Mouse (Mus musculus) kidney, embryonic 15.5 days (tissue): ENCODE data around the gene Plpp7. TPM values are rescaled to one million over a fixed set of nuclear protein-coding genes. Genes with fewer than 3 reads are reported as not detected.

Source experiments
- ATAC-seq: fragments of 200-750 bp; cut with Nextera tagmentation; replicated peaks from 2 replicates; pipeline ENCODE4 v1.8.0; 2017; ENCODE audit warnings: moderate TSS enrichment; ENCODE audit not compliant: low FRiP score
- H3K27ac ChIP-seq: fragments of 300-500 bp; sonication (generic); 2 replicates; pipeline ENCODE4 v1.5.1; 2015; ENCODE audit warnings: mild to moderate bottlenecking, inconsistent platforms
- H3K27me3 ChIP-seq: fragments of 300-500 bp; sonication (generic); 2 replicates; pipeline ENCODE4 v1.6.1; 2015; ENCODE audit warnings: inconsistent platforms
- H3K36me3 ChIP-seq: fragments of 300-500 bp; sonication (generic); 2 replicates; pipeline ENCODE4 v1.6.1; 2015; ENCODE audit warnings: inconsistent platforms
- H3K4me1 ChIP-seq: fragments of 300-500 bp; sonication (generic); 2 replicates; pipeline ENCODE4 v1.6.1; 2015; ENCODE audit warnings: inconsistent platforms
- H3K4me2 ChIP-seq: fragments of 300-500 bp; sonication (generic); 2 replicates; pipeline ENCODE4 v1.6.1; 2015; ENCODE audit warnings: moderate library complexity, mild to moderate bottlenecking, inconsistent platforms
- H3K4me3 ChIP-seq: fragments of 300-500 bp; sonication (generic); replicated peaks from 2 replicates; pipeline ENCODE4 v1.5.1; 2015; ENCODE audit warnings: mild to moderate bottlenecking, inconsistent platforms
- H3K9ac ChIP-seq: fragments of 300-500 bp; sonication (generic); 2 replicates; pipeline ENCODE4 v1.6.1; 2015; ENCODE audit warnings: mild to moderate bottlenecking, inconsistent platforms
- H3K9me3 ChIP-seq: fragments of 300-500 bp; sonication (generic); replicated peaks from 2 replicates; pipeline ENCODE4 v1.6.1; 2016; ENCODE audit warnings: inconsistent platforms
- WGBS: fragments of 180-500 bp; shearing (Covaris S2); methylation state at CpG from one replicate; pipeline ENCODE4 v1.1.7; 2015; ENCODE audit warnings: mixed read lengths; 5-methylcytosine and 5-hydroxymethylcytosine counted together
- polyA plus RNA-seq: library from polyadenylated mRNA; unstranded; fragments of >200 nt; fragmentation: Nextera tagmentation; extraction: Ambion mirVana; gene quantifications from 2 replicates; pipeline ENCODE4 v1.2.1, GENCODE M21; 2015

Plpp7 gene
- polyA plus RNA-seq, 1 experiment from 2014 or later: 7.1 TPM

DNA sequence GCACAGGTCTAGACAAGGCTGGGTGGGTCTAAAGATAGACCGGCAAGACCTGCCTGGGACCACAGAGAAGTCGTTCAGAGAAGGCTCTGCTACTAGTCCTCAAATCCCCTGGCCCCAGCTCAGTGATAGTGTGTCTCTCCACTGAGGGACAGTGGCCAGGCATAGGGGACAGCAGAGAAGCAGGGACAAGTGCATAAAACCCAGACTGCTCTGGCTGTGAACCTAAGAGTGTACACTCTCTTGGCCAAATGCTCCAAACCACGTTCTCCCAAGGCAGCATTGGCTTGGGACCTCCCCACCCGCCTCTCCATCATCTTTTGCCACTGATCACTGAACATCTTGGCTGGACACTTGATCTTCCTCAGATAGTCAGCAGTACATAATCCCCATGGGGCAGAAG is 7.7 kb upstream of the Plpp7 start:
- H3K27me3 ChIP-seq: peaks cover 94% of the 10 kb centered on the region
- no peak overlapping the region for H3K27ac ChIP-seq
- peaks cover 32% of the 10 kb centered on the region for H3K4me1 ChIP-seq
- 50% methylated on average over 4 of the region's 4 CpGs for WGBS
- H3K9ac ChIP-seq: no peak overlapping the region
- no peak overlapping the region for H3K4me2 ChIP-seq
- no peak overlapping the region for H3K4me3 ChIP-seq
- no peaks in the 10 kb centered on the region for H3K36me3 ChIP-seq
- ATAC-seq: no peak
- H3K9me3 ChIP-seq: no peaks in the 10 kb centered on the region

DNA sequence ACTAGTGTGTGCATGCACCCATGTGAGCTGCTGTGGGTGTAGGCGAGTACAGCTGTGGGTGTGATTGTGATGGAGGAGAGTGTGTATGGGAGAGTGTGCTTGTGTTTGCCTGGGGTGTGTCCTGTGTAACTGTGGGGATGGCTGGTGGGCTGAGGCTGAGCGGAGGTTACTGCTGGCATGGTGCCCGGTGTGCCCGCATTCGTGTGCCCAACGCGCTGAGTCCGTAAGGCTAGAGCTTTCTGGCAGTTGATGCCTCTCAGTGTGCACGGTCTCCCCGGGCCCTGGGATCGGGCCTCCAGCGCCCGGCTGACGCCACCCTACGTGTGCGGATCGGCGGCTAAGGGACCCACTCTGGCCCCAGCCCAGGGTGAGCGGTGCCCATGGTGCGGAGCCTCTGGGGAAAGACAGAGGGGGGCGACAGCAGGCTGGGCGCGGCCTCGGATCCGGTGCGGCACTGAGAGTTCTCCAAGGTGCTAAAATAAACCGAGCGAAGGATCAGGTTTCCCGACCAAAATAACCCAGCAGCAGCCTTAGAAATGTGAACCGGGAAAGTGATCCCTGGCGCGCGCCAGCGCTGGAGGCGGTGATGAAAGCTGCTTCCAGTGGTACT is 6.9 kb upstream of the Plpp7 start:
- no peak overlapping the region for H3K27ac ChIP-seq
- H3K36me3 ChIP-seq: no peaks in the 10 kb centered on the region
- ATAC-seq: peak; percentile 56; the same call in 1 of the 2 replicates
- 4% methylated on average over 35 of the region's 35 CpGs for WGBS
- peaks cover 86% of the 10 kb centered on the region for H3K27me3 ChIP-seq
- no peak overlapping the region for H3K9ac ChIP-seq
- peak overlapping the region; percentile 29 for H3K4me3 ChIP-seq
- peak overlapping the region; percentile 58 for H3K4me2 ChIP-seq
- H3K9me3 ChIP-seq: no peaks in the 10 kb centered on the region
- peaks cover 24% of the 10 kb centered on the region for H3K4me1 ChIP-seq

DNA sequence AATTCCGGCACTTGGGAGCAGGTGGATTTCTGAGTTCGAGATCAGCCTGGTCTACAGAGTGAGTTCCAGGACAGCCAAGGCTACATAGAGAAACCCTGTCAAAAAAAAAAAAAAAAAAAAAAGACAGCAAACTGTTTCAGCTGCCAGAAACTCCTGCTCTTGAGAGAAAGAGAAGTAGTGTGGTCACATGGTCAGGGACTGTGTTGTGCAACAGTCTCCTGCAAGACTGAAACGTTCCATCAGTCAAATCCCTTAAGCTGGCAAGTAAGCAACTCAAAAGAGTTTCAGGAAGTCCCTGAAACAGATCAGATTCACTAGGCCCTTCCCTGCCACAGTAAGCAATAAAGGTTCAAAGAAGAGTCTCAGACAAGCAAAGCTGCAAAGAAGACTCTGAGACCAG is 5.7 kb upstream of the Plpp7 start:
- H3K27ac ChIP-seq: no peak overlapping the region
- peaks cover 13% of the 10 kb centered on the region for H3K4me1 ChIP-seq
- no peaks in the 10 kb centered on the region for H3K9me3 ChIP-seq
- no peak overlapping the region for H3K9ac ChIP-seq
- H3K36me3 ChIP-seq: no peaks in the 10 kb centered on the region
- WGBS: 70% methylated on average over 3 of the region's 3 CpGs
- peaks cover 77% of the 10 kb centered on the region for H3K27me3 ChIP-seq
- no peak for ATAC-seq
- no peak overlapping the region for H3K4me2 ChIP-seq
- H3K4me3 ChIP-seq: no peak overlapping the region

DNA sequence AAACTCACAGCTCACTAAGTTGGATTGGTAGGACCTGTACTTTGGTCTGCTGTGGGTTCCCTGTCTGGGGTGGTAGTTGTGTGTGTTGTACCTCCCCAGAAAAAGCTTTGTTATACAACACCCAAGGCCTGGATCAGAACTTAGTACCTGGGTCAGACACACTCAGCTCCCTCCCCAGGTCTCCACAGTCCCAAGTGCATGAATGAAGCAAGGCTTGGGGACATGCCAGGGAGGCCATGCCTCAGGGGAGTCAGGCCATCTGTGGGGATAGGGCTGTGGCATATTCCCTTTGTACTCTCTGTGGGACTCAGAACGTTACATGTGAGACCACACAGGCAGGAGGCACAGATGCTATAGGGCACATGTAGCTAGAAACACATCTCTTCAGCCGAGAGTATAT is 5.2 kb upstream of the Plpp7 start:
- H3K9me3 ChIP-seq: no peaks in the 10 kb centered on the region
- H3K27me3 ChIP-seq: peaks cover 72% of the 10 kb centered on the region
- H3K4me2 ChIP-seq: no peak overlapping the region
- 79% methylated on average over 2 of the region's 2 CpGs for WGBS
- no peak overlapping the region for H3K9ac ChIP-seq
- H3K36me3 ChIP-seq: no peaks in the 10 kb centered on the region
- ATAC-seq: no peak
- no peak overlapping the region for H3K4me3 ChIP-seq
- no peak overlapping the region for H3K27ac ChIP-seq
- peaks cover 13% of the 10 kb centered on the region for H3K4me1 ChIP-seq

DNA sequence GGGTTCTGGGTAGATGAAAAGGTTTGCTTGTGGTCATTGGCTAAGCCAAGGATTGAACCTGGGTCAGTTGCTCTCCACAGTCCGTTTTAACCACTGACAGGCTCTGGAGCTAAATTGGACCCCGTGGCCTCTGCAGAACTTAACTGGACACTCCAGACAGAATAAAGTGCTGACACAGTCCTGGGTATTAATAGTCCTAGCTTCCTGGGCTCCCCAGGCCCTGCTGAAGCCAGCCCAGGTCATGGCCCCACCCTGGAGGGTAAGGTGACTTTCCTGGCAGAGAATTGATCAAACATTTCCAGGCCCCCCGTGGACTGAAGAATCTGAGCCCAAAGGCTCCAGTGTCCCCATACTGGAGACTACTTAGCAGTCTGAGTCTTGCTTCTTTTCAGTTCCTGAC is 3.4 kb upstream of the Plpp7 start:
- Histone ChIP-seq H3K27ac (no peak overlapping the region), H3K4me1 (peaks cover 24% of the 10 kb centered on the region), H3K9ac (no peak overlapping the region), H3K9me3 (no peaks in the 10 kb centered on the region), H3K4me2 (no peak overlapping the region), H3K4me3 (no peak overlapping the region), H3K36me3 (no peaks in the 10 kb centered on the region), H3K27me3 (peaks cover 53% of the 10 kb centered on the region)
- 74% methylated on average over 3 of the region's 3 CpGs for WGBS
- no peak for ATAC-seq

DNA sequence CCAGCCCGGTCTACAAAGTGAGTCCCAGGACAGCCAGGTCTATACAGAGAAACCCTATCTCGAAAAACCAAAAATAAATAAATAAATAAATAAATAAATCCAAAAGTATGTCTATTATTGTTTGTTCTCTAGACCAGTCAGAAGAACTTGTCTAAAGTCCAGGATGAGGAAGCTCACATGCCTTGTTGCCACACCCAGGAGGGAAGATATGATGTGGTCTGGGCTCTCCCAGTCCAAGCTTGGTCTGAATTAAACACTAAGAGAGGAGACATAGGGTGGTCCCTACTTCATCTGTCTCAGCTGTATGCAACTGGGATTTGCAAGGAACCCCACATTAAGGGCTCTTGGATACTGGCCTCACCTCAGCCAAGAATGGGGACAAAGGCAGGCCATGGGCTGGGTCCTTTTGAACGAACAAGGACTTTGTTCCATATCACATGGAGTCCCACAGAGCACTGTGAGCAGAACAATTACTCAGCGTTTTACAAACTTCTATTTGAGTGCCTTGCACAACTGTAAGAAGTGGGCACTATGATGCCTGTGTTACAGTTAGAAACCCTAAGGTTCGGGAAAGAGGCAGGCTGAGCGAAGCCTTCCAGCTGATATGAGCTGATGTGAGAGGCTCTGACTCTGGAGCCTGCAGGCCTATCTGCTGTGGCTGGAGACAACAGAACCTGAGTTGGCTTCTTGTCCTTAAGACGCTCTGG is 1.2 kb upstream of the Plpp7 start:
- 89% methylated on average over 7 of the region's 7 CpGs for WGBS
- Histone ChIP-seq H3K9me3 (no peaks in the 10 kb centered on the region), H3K4me3 (no peak overlapping the region), H3K4me2 (no peak overlapping the region), H3K9ac (no peak overlapping the region), H3K27ac (no peak overlapping the region), H3K36me3 (no peaks in the 10 kb centered on the region), H3K4me1 (peaks cover 13% of the 10 kb centered on the region), H3K27me3 (peaks cover 31% of the 10 kb centered on the region)
- no peak for ATAC-seq

DNA sequence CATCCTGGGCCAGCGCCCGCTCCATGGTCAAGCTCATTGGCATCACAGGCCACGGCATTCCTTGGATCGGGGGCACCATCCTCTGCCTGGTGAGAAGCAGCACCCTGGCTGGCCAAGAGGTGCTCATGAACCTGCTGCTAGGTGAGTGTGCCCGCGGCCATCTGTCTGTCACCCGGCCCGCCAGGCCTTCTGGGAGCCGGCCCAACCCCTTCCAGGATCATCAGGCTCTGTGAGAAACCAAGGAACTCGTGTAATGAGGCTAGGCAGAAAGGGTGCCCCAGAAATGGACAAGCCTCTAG is 743 bp downstream of the Plpp7 start:
- Histone ChIP-seq H3K9me3 (no peaks in the 10 kb centered on the region), H3K9ac (peak overlapping the region; percentile 42), H3K4me1 (peaks cover 11% of the 10 kb centered on the region), H3K27ac (no peak overlapping the region), H3K4me2 (peak overlapping the region; percentile 57), H3K36me3 (no peaks in the 10 kb centered on the region), H3K27me3 (peaks cover 12% of the 10 kb centered on the region), H3K4me3 (peak overlapping the region; percentile 42)
- ATAC-seq: 0 out of 2 replicates have a peak, but pooled peaks have one; percentile 33
- WGBS: 81% methylated on average over 10 of the region's 10 CpGs

DNA sequence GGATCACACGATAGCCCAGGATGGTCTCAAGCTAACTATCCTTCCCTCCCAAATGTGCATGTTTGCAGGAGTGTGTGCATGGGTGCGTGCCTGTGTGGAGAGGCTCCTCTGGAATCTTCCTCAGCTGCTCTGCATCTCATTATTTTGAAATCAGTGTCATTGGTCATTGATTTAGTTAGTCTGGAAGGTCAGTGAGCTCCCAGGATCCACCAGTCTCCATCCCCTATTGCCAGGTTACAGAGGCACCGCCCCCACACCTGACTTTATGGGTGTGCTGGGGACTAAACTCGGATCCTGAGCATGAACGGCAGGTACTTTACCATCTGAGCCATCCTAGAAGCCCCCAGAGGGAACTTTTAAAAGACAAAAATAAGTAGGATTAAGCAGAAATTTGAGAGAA is 7.6 kb downstream of the Plpp7 start:
- peaks cover 13% of the 10 kb centered on the region for H3K4me1 ChIP-seq
- no peaks in the 10 kb centered on the region for H3K36me3 ChIP-seq
- no peaks in the 10 kb centered on the region for H3K27me3 ChIP-seq
- WGBS: 43% methylated on average over 5 of the region's 5 CpGs
- no peaks in the 10 kb centered on the region for H3K9me3 ChIP-seq
- no peak overlapping the region for H3K9ac ChIP-seq
- peak overlapping the region; percentile 18 for H3K4me3 ChIP-seq
- ATAC-seq: no peak
- H3K27ac ChIP-seq: no peak overlapping the region
- H3K4me2 ChIP-seq: peak overlapping the region; percentile 33

DNA sequence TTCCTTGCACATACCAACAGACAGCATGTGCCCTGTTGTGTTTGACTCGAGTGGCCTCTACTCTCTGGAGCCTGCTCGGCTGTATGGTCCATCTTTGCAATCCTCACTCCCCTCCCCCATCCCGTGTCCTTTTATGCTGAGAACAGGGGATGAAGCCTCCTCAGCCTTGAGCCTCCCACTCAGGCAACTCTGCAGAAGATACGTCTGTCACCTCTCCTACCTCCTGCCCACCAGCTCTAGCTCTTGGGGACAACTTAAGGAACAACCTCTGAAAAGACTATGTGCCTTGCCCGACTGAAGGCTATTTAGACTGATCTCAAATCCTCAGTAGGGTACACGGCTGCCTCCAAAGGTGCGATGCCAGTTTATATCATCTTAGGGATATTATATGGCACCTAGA is 8.2 kb downstream of the Plpp7 start:
- ATAC-seq: no peak
- Histone ChIP-seq H3K4me2 (peak overlapping the region; percentile 33), H3K4me1 (peaks cover 13% of the 10 kb centered on the region), H3K27ac (no peak overlapping the region), H3K36me3 (no peaks in the 10 kb centered on the region), H3K27me3 (no peaks in the 10 kb centered on the region), H3K9ac (no peak overlapping the region), H3K4me3 (peak overlapping the region; percentile 18), H3K9me3 (no peaks in the 10 kb centered on the region)
- 77% methylated on average over 7 of the region's 7 CpGs for WGBS

DNA sequence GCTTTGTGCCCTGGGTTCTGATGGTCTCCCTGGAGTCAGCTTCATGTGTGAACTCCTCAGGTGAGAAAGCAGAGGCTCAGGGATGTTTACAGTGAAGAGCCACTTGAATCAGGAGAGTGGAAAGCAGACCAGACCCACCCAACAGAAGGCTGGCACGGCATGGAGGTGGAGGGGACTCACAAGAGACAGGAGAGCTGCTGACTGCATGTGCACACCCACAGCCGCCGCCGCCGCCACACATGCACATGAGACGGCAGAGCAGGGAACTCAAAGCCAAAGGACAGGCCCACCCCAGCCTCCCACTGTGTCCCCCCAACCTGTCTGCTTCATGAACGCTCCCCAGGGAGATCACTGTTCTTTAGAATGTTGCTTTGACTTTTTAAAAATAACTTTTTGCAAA is 8.8 kb downstream of the Plpp7 start:
- no peak for ATAC-seq
- Histone ChIP-seq H3K9ac (no peak overlapping the region), H3K4me3 (no peak overlapping the region), H3K9me3 (no peaks in the 10 kb centered on the region), H3K4me1 (peaks cover 13% of the 10 kb centered on the region), H3K4me2 (no peak overlapping the region), H3K27me3 (no peaks in the 10 kb centered on the region), H3K36me3 (no peaks in the 10 kb centered on the region), H3K27ac (no peak overlapping the region)
- 75% methylated on average over 7 of the region's 7 CpGs for WGBS

DNA sequence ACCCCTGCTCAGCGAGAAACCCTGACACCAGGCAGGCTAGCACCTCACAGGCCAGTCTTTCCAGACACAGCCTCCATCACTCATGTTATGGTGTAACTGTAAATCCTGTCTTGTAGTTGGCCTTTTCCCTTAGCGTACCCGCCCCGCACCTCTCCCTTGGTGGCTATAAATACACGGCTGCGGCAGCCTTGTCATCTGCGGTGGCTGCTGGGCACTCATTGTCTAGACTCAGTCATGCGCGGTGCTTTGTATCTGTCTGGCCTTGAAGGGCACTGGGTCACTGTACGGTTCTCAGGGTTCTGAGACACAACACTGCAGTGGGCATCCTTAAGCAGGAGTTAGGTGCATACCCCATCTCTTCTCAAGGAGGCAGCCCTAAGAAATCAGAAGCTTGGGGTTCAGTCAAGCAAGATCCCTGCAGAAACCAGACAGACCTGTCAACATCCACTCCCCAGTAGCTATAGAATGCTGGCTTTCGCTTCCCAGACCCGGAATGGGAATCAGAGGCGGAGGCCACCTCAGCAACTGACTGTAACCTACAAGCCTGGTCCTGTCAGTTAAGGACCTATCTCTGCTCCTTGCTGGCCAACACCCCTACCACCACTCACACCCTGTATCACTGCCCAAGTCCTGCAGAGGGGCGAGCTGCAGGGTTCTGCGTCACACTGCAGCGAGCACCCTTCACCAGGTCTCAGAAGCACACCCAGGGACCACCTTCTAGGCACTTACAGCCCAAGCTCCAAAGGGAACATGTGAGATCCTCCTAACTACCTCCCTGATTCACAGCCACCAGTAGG is 10.0 kb downstream of the Plpp7 start:
- Histone ChIP-seq H3K9me3 (no peaks in the 10 kb centered on the region), H3K27me3 (no peaks in the 10 kb centered on the region), H3K4me2 (no peak overlapping the region), H3K27ac (no peak overlapping the region), H3K36me3 (no peaks in the 10 kb centered on the region), H3K9ac (no peak overlapping the region), H3K4me1 (peaks cover 13% of the 10 kb centered on the region), H3K4me3 (no peak overlapping the region)
- no peak for ATAC-seq
- WGBS: 51% methylated on average over 16 of the region's 16 CpGs

DNA sequence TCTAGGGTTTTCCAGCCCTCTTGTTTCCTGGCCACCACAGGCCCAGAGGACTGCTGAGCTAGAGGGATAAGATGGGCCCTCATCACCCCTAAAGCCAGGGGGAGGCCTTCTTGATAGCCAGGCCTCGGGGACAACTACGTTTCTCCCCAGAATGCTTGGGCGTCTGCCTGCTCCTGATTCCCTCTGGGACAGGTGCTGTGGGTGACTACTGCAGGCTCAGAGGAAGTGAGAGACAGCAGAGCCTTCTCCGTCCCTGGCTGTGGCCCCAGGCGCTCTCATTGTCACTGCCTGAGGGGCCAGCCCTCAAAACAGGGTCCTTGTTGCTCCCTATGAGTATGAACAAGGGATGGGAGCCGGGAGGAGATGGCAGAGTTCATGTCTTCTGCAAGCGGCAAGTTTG is 10.6 kb downstream of the Plpp7 start:
- ATAC-seq: no peak
- Histone ChIP-seq H3K4me3 (no peak overlapping the region), H3K9ac (no peak overlapping the region), H3K36me3 (no peaks in the 10 kb centered on the region), H3K4me2 (no peak overlapping the region), H3K27ac (no peak overlapping the region), H3K27me3 (no peaks in the 10 kb centered on the region), H3K4me1 (peaks cover 13% of the 10 kb centered on the region), H3K9me3 (no peaks in the 10 kb centered on the region)
- 81% methylated on average over 7 of the region's 7 CpGs for WGBS
